Mouse (Mus musculus) testis, postnatal 14 days (tissue): ENCODE data around the gene Poglut1.

Source experiments
- DNase-seq: peaks from one replicate; pipeline ENCODE4 v3.0.0; 2021; ENCODE audit warnings: low spot score

The Poglut1 gene

DNA sequence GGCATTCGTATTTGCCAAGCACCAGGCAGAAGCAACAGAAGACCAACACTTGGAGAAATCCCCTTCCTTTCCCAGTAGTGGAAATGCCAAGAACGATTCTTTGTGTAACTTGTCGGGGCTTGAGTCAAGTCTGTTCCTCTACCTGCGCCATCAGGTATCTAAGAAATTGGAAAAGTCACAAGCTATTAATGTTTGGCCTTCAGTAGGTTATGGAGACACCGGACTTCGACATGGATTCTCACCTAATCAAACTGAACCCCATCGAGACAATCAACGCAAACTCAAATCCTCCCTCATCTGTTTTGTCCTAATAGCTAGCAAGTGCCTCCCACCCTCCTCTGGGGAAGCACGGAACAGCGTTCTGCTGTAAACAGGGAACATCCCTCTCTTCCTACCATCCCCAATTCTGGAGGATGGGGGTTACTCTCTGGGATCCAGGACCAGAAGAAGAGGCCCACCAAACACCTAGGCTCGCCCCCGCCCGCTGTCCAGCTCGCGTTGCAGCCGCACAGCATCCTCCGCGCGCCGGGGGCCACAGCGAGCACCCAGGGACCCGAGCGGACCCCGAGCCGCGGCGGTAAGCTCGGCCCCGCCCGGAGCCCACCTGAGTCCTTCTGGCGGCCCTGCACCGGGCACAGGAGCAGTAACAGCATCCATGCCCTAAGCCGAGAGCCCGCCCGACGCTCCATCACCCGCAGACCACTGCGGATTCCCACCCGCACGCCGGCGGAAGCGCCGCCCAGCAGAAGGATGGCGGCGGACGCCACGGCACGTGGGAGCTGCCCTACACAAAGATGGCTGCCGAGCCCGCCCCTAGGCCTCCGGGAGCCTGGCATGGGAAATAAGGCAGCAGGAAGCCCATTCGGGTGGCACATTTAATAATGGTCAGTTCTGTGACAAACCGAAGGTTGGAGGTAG lies at the start of gene Poglut1:
TSS of gene Poglut1 (minus strand) at position 780 of the 918 bp plus-strand sequence.
- DNase-seq = peak; percentile 82

DNA sequence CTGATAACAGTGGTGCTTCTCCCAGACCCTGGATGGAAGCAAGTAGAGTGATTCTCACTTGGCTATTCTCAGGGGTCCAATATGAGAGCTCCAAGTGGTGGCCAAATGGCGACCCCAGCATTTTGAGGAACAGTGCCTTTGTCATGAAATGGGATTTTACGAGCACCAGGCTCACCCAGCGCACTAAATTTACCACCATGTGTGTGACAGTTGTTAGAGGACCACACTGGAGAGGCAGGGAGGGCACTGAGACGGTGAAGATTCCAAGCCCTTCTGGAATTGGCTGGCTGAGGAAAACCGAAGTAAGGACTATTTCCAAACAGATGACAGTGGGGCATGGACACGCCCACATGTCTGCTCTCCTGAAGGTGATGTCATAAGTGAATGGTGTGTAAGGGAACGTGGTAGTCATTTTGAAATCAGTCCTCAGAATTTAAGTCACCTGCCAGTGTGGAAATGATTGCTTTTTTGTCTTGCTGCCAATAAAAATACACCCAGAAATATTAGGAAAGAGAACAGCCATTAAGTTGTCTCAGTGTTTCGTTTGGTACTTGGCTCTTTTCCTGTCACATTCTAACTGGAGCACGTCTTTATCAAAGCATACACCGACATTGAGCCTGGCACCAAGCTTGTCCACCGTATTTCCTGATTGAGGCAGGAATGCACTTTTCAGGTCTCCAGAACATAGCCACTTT lies 49.1 kb upstream of the Poglut1 start:
- DNase-seq = no peak

DNA sequence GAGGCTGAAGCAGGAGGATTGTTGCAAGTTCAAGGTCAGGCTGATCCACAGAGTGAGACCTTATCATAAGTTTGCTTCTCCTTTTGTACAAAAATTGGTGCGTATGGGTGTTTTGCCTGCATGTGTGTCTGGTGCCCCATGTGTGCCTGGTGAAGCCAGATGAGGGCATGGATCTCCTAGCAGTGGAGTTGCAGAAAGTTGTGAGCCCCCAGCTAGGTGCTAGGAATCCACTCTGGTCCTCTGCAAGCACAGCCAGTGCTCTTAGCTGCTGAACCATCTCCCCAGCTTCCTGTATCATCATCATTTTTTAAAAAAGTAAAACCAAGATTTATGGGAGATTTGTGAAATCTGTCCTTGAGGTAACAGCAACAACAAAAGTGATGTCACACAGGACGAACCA lies 46.6 kb upstream of the Poglut1 start:
- DNase-seq = no peak

DNA sequence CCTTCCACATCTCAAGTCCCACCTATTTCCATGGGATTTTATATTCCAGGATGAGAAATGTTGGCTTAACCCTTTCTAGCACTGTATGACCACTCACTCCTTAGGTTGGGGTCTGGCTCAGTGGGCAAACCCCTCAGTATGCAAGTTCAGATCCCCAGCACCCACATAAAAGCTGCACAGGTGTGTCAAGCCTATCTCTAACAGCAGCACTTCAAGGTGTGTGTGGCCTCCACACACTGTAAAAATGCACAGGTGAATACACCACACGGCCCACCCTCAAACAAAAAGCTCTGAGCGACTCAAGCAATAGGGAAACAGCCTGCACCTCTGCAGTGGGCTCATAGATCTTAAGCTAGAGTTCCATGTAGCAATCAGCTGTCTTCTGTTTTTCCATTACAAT lies 46.0 kb upstream of the Poglut1 start:
- no peak for DNase-seq

DNA sequence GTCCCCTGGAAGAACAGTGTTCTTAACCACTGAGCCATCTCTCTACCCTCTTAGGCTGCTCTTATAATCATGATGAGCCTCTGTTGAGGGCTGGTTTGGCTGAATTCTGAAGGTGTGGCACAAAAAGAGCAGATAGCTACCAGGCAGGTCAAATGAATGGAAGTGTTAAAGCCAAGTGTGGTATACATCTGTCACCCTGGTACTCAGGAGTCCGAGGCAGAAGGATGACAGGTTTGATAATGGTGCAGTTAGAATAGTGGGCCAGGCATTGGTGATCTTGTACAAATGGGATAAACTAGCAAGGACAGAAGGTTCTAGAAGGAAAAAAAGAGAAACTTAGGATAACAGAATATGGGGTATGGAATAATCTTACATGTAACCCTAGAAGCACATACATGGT lies 44.4 kb upstream of the Poglut1 start:
- no peak for DNase-seq

DNA sequence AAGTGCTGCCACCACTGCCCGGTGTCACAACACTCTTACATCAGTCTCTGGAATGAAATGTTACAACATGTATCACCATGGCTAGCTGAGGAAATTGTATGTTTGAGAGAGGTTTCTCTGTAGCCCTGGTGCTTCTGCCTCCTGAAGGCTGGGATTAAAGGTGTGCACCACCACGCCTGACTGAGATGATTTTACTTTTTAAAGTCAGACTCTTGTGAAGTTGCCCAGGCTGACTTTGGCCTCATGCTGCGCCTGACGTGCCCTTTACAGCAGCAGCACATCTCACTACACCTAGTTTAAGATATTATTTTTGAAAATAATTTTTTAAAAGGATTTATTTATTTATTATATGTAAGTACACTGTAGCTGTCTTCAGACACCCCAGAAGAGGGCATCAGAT lies 42.9 kb upstream of the Poglut1 start:
- no peak for DNase-seq

DNA sequence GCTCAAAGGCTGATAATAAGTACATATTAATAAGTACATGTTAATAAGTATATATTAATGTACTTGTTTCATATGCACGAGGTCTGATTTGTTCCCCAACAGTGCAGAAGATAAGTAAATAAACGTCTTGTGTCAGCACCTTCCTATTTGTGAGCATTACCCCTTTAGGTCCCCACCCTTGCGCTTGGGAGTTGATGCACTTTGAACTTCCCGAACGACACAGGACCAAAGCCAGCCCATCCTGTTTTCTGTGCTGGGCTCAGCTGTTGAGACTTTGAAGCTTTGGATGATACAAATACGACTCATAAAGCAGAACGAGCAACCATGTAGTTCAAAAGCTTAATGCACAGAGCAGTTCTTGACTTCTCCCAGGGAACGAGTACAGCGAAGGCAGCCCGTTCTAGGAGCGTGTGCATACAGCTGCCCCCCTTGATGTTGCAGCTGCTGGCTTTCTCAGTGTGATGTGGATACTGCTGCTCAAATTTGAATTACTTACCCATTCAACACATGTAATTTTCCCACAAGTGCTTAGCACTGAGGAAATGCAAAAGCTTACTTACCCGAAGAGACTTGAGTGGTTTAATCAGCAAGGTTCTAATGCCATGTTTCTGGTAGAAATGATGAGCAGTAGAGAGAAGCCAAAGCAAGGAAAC lies 42.1 kb upstream of the Poglut1 start:
- DNase-seq = no peak

DNA sequence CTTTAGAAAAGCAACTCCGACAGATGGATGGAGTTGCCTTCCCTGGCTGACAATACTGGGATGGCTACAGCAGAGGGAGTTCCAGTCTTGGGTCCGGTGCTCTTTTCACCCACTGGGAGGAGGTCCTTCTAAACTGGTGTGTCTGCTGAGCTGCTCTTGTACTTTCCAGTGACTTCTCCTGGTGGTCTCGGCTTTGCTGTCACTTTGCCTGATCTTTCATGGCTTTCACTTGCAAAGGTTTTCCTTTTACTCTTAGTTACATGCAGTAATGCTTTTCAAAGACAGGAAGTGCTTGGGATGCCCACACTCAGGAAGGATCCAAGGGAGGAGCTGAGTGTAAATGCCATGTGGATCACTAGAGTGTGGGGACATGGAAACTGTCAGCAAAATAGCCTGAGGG lies 41.4 kb upstream of the Poglut1 start:
- DNase-seq = no peak

DNA sequence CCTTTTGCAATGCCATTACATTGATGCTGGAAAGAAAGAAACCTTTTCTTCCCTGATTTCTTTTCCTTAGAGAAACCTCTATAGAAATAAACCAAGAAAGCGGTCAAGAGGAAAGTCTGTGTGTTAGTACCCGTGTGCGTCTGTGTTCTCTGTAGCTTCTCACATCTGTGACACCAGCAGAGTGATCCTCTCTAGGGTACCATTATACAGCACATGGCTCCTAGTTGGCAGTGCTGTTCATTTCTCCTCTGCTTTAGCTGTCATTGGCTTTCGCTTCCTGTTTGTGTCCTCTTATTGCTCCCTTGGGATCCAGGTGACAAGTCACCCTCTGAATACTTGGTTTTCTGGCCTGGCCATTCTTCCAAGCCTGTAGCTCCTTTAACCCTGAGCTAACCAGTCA lies 37.5 kb upstream of the Poglut1 start:
- no peak for DNase-seq

DNA sequence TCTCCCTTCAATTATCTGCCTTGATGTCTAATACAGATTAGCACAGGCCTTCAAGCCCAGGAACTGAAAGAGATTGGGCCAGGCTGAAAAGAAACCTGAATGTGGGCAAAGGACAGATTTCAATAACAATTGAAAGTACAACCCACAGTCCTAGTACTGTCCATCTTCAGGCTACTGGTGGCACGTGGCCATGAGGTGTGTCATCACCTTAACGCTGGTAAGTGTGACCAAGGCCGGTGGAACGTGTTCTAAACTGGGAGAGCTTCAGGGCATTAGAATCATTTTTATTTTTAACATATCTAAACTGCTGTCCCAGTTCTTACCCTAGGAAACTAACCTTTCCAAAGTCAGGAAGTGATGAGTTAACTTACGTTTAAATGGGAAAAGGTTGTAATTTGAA lies 37.1 kb upstream of the Poglut1 start:
- no peak for DNase-seq

DNA sequence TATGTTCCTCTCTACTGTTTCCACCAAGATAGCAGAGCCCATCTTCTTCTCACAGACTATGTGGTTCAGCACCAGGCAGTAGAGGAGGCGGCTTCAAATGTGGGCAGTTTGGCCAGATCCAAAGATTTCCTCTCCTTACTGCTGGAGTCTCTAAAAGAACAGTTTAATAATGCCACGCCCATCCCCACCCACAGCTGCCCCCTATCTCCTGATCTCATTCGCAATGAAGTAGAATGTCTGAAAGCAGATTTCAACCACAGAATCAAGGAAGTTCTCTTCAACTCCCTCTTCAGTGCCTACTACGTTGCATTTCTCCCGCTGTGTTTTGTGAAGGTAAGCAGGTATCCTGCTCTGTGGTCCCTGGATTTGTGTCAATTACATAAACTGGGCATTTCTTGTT lies 35.1 kb upstream of the Poglut1 start:
- no peak for DNase-seq

DNA sequence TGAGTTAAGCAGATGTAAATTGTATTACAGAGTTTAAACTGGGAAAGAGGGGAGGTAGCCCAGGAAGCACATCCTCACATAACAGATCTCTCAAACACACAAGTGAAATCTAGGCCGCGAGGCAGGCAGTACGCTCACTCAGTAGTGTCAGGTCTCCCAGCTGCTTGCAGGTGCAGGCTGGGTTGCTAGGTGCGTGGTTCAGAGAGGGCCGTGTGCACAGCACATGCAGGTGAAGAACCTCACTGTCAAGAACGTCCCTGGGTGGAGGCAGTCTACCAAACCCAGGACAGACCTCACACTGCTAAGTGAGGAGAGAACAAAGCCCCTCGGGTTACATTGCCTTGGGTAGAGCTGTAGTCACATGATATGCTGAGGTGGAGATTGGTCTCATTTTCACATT lies 34.7 kb upstream of the Poglut1 start:
- no peak for DNase-seq

DNA sequence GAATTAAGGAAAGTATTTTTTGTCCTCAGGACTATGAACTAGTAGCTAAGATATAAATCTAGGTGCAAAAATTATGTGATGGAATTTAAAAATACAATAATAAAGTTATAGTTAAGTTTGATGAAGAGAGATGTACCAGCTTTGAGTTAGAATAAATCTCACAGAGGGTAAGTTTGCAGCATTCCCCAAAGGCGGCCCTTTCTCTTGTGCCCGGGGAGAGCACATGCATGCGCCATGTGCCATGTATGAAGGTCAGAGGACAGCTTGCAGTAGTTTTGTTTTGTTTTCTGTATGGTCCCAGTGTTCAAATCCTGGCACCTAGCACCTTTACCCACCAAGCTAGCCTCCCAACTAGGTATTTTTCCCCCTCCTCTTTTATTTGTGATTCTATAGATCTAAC lies 21.4 kb upstream of the Poglut1 start:
- DNase-seq = no peak

DNA sequence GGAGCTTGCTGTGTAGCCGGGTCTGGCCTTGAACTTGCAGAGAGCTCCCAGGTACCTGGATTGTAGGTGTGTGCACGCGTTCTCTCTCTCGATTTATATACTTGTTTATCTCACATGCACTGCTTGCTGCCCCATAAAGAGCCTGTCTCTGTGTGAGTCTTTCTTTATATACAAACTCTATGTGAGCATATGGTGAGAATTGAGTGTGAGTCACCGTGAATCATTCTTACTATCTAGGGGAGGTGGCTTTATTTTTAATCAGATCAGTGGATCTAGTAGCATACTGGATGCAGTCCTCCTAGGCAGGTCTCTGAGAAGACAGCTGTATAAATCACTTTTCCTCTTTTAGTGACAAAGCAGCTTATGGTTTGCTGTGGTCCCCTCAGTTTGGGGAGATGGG lies 18.1 kb upstream of the Poglut1 start:
- no peak for DNase-seq

DNA sequence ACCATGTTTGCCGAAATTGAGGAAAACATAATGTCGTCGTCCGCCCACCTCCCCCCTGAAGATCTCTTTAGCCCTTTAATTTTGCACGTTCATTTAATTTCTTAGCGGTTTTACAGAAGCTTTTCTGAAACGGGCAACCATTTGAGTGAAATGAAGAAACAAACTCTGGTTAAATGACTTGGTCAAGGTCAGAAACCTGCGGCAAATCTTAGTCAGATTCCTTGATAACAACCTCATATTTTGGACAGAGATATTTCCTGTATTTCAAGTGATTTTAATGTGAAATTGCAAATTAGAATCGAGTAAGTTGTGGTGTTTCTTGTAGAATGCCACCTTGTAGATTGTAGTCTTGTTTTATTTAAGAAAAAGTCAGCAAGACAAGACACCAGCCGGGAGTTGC lies 13.5 kb upstream of the Poglut1 start:
- no peak for DNase-seq

DNA sequence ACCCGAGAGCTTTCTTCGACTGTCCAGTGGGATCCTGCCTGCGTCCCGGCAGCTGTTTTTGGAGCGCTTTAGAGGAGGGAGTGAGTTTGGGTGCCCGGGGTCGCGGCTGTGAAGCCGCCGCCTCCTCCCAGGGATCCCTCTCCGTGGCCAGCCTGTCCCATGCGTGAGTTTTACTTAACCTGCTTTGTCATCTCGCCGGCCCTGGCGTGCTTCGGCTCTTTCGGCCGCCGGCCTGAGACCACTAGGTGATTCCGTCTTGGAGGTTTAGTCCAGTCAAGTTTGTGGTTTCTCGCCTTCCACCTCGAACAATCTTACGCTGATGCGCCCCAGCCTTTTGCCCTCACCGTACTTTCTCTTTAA lies 12.9 kb upstream of the Poglut1 start:
- DNase-seq = no peak

DNA sequence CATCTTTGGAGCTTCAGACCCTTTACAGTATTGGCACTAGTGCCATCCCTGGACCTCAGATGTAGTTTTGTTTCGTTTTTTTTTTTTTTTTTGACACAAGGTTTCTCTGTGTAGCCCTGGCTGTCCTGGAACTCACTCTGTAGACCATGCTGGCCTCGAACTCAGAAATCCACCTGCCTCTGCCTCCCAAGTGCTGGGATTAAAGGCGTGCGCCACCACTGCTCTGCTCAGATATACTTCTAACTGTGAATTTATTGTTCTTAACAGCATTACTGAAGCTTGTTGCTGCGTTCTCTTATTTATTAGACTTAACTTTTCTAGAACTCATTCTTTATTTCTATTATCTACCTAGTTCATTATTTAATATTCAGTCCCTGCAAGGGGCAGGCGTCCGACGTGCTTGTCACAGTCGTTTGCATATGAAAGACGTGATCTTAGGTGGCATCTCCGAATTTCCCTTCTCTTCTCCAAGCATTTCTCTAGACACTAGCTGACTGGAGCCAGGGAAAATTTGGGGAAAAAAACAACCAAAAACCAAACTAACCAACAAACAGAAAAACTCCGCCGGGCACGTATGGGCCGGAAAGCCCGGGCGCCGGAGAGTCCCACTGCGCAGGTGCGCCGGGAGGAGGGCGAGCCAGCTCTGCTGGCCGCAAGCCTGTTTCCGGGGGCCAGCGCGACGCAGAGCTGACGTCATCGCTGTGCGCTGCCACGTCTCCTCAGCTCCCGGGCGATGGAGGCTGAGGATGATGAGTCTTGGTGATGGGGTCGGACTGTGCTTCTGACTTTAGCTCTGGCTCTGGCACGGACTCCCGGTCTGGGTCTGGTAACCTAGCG lies 12.3 kb upstream of the Poglut1 start:
- DNase-seq = peak; percentile 95

DNA sequence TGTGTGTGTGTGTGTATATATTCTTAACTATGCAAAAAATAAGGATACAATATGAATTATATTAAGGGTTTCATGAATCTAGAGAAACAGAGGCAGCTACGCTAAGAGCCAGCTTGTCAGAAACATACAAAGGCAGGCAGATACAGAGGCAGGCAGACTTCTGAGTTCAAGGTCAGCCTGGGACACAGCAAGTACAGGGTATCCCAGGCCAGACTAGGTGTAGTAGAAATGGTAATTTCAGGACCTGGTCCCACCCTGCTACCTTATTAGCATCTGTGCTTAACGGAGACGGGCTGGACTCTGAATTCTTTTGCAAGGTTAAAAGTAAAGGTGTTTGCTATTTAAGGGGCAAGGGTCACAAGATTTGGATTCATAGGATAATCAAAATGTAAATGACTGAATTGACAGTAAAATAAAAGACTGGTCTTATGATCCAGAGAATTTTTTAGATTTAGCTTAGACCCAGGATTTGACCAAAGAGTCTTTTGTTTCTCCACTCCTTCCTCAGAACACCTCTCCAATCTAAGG lies 8.2 kb upstream of the Poglut1 start, which contains the start of gene Tmem39a:
TSS of gene Tmem39a (plus strand) at position 478 of the 528 bp plus-strand sequence.
- DNase-seq = no peak

DNA sequence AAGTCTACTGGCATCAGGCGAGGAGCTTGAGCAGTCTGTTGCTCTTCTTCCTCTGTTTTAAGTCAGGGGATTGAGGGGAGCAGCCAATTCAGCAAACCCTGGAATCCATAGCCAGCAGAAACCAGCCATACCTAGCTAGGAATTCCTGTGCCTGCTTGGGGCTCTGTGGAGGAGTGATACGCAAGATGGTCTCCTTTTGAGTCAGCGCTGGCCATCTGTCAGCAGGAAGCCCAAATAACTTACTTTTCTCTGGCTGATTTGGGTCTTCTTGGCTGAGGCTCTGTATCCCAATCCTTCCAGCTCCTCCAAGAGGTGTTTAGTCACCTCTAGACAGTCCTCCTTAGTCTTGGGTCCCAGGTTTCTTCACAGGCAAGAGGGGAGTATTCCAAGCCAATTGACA lies 5.9 kb upstream of the Poglut1 start:
- no peak for DNase-seq

DNA sequence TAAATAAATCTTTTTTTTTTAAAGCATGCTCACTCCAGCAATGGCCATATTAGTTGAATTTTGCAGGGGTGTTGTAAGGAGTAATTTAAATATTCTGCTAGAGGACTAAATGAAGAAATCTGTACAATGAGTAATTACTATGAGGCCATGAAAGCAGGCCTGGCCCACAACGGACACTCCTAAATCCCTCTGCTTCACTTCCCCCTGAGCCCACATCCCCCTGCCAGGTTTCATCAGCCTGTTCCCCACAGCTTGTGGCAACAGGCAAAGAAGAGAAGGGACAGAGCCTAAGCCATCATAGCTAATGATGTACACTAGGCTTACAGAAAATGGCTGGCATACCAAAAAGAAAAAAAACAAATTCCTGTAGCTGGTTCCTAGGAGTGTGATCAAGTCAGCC lies 2.1 kb downstream of the Poglut1 start:
- no peak for DNase-seq

DNA sequence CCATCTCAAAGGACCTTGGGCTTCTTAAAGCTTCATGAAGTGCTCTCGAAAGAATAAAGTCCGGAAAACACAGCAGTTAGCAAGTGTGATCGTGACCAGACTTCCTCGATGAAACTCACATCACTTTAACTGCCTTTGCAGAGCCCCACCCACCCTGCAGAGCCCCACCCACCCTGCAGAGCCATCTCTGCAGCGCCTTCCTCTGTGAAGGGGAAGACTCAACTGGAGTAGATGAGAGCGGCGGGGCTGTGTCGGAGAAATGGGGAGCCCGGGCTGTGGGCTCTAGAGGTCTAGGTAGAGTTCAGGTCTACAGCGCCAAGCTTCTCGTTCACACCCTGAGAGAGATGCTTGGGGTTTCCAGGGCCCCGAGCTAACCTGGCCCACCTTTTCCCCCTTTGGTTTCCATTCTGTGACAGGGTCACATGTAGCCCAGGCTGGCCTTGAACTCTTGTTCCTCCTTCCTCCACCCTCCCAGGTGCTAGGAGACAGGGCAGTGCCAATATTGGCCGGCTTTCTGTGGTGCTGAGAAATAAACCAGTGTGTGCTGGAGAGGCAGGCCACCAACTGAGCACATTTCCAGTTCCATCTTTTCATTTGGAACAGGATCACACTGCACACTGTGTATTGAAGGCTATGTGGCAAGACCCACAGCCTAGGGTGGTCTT lies 11.2 kb downstream of the Poglut1 start:
- no peak for DNase-seq
